9 mouse cellular contexts compared by ENCODE assay signal in the genomic region with DNA sequence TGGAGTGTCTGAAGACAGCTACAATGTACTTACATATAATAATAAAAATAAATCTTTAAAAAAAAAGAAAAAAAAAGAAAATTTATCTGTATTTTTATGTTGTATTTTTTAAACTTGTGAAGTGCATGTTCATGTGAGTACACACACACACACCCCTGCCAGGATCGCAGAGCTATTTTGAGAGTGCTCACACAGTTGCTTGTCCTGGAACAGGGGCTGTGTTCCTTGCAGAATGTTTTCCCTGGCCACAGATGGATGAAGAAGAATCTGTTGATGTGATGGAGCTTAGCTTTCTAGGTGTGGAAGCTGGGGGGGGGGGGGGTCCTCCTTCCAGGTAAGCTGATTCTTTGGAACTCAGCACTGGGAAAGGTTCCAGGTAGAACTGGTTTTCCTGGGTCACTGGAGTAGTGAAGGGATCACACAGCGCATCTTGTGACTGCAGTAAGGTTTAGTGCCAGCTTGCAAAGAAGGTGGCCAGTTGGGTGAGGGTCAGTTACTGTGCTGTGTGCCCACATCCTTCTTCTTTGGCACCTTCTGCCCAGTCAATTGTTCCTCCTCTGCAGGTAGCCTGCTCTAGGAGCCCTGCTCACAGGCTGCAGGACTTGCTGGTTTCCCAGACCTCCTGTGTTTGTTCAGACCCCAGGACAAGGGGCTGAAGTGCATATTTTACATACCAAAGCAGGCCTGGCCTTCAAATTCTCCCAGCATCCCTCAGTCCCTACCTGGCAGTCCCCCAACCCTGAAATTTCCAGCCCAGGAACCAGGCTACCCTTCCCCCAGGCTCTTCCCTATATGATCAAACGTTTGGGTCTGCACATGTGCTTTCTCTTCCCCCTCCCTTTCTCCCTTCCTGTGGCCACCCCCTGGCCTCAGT. TPM values are rescaled to one million over a fixed set of nuclear protein-coding genes. Genes with fewer than 3 reads are reported as not detected.
DNase-seq lines count a peak whose midpoint lies in the region; ATAC-seq lines count a peak whose summit lies in the region.
"Had no signal": no experiment of that assay in that cellular context is flagged by ENCODE, and none has a peak within 500 bp of the region (broad histone marks: within the 10 kb centered on the region; RNA-seq: fewer than 3 reads in every experiment).

No protein-coding gene starts in this region.

- no peaks in the 10 kb centered on the region for H3K9me3 ChIP-seq in intestine, embryonic 14.5 days (ENCODE audit: control insufficient read depth, low read length)
- H3K9me3 ChIP-seq in limb, embryonic 15.5 days: no peaks in the 10 kb centered on the region

- no peaks in the 10 kb centered on the region for H3K27me3 ChIP-seq in intestine, embryonic 14.5 days (replicated peaks; ENCODE audit: control insufficient read depth, insufficient read depth, low read length)
- H3K27me3 ChIP-seq in limb, embryonic 15.5 days: no peaks in the 10 kb centered on the region

- H3K9ac ChIP-seq in intestine, embryonic 14.5 days (ENCODE audit: low read length): no peak overlapping the region
- H3K9ac ChIP-seq in limb, embryonic 15.5 days: no peak overlapping the region

- H3K36me3 ChIP-seq in intestine, embryonic 14.5 days (ENCODE audit: control insufficient read depth, insufficient read depth, low read length): 0 out of 2 replicates have a peak, but pooled peaks cover 6% of the 10 kb centered on the region
- H3K36me3 ChIP-seq in limb, embryonic 15.5 days: no peaks in the 10 kb centered on the region

- H3K27ac ChIP-seq in intestine, embryonic 14.5 days (ENCODE audit: low read depth): peak overlapping the region; percentile 9; the same call in 1 of the 2 replicates
- peak overlapping the region; percentile 68 for H3K27ac ChIP-seq in limb, embryonic 15.5 days

- ATAC-seq in intestine, embryonic 14.5 days (replicated peaks; ENCODE audit: low FRiP score, low TSS enrichment, low read depth): no peak; the same call in 1 of the 2 replicates
- peak; percentile 55; the same call in 1 of the 2 replicates for ATAC-seq in limb, embryonic 15.5 days (ENCODE audit: insufficient number of reproducible peaks, low FRiP score, low TSS enrichment, low read depth)

- peak; percentile 51 for DNase-seq in gastrocnemius, adult 18-20 months (ENCODE audit: low spot score)
- DNase-seq in gastrocnemius, postnatal 25 days: no peak
- peak; percentile 28 for DNase-seq in R1 (ENCODE audit: low read depth, low spot score)
- no peak for DNase-seq in intestine, embryonic 14.5 days (ENCODE audit: low spot score)
- no peak for DNase-seq in embryo, embryonic 10.5 days (ENCODE audit: low spot score)
- no peak for DNase-seq in adrenal gland, postnatal 4 days (ENCODE audit: low spot score in 2 of 2)
- DNase-seq in cerebellum, adult 11 months: no peak

- H3K4me1 ChIP-seq in intestine, embryonic 14.5 days (replicated peaks; ENCODE audit: control insufficient read depth, insufficient read depth, low read length): peaks cover 29% of the 10 kb centered on the region
- H3K4me1 ChIP-seq in limb, embryonic 15.5 days: peaks cover 29% of the 10 kb centered on the region

- no peak overlapping the region for H3K4me3 ChIP-seq in intestine, embryonic 14.5 days (ENCODE audit: low read depth, low read length)
- no peak overlapping the region for H3K4me3 ChIP-seq in limb, embryonic 15.5 days

- WGBS in intestine, embryonic 14.5 days: 52% methylated on average over 3 of the region's 3 CpGs
- 49% methylated on average over 3 of the region's 3 CpGs for WGBS in limb, embryonic 15.5 days

- H3K4me2 ChIP-seq in intestine, embryonic 14.5 days (ENCODE audit: low read length): no peak overlapping the region
- no peak overlapping the region for H3K4me2 ChIP-seq in limb, embryonic 15.5 days

RNA-seq across cellular contexts. Expression of a gene that starts 52.6 kb away (rescaled TPM):
- not detected for total RNA-seq in gastrocnemius, adult 18-20 months (2021)
- total RNA-seq in gastrocnemius, postnatal 25 days (2021): not detected
- 1.4 TPM in 2 replicates for polyA plus RNA-seq in intestine, embryonic 14.5 days (2014; fragmentation: Nextera tagmentation; extraction: Ambion mirVana)
- 0.19 TPM in 1 of 2 replicates, not detected in the other for polyA plus RNA-seq in limb, embryonic 15.5 days (2015; fragmentation: Nextera tagmentation; extraction: Ambion mirVana)
- 1 to 10 TPM; 1.5 to 1.7 TPM for total RNA-seq in adrenal gland, postnatal 4 days (2021)
- total RNA-seq: monocyte, adult 5-6 weeks had no signal

Comparison
In these comparisons a context has a peak if more than half of its experiments do, and no peak if none do; other contexts are left out.
1. DNase-seq: peak in gastrocnemius, adult 18-20 months (single experiment) and R1 (single experiment); none in gastrocnemius, postnatal 25 days (single experiment), intestine, embryonic 14.5 days (single experiment), embryo, embryonic 10.5 days (single experiment), adrenal gland, postnatal 4 days (0 of 2) and cerebellum, adult 11 months (single experiment).